Mouse (Mus musculus): ENCODE results near the gene Zfr2. TPM values are rescaled to one million over a fixed set of nuclear protein-coding genes. Genes with fewer than 3 reads are reported as not detected.

Zfr2 gene
- polyA plus RNA-seq, 1 experiment from 2014 or later = 4.6 TPM

DNA sequence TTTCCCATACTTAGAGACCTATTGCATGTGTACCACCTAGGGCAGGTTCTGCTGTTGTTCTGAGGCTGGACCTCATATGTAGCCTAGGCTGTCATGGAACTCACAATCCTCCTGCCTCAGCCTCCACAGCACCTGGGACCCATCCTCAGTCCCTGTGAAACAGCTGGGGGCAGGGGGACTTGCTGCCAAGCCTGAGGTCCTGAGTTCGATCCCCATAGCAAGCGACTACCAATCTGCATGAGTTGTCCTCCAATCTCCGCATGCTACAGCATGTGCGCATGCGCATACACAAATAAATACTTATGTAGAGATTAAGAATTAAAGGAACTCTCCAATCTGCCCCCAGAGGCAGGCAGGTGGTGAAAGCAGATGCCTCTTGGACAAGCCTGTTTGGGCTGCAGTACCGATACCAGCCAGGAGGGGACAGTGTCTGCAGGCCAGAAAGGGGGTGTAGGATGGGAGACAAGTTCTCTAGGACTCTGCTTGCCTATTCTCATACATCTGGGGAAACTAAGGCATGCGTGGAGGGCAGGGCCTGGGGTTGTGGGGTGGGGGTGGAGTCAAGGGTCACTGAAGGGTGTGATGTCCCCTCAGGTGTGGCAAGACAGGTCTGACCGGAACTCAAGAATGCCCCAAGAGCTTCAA lies 54.7 kb downstream of the Zfr2 start:
- no peaks in the 10 kb centered on the region for H3K36me3 ChIP-seq (ENCODE audit: insufficient read depth, low read length)
- no peak overlapping the region for H3K4me3 ChIP-seq (replicated peaks; ENCODE audit: low read depth, low read length)
- H3K27me3 ChIP-seq (ENCODE audit: insufficient read depth, low read length) = 0 out of 2 replicates have a peak, but pooled peaks cover 2% of the 10 kb centered on the region
- DNase-seq (ENCODE audit: low spot score) = peak; percentile 44
- H3K27ac ChIP-seq = no peak overlapping the region
- peaks cover 5% of the 10 kb centered on the region; the same call in 1 of the 2 replicates for H3K4me1 ChIP-seq (replicated peaks; ENCODE audit: insufficient read depth, low read length)
- TF ChIP-seq CTCF (IDR thresholded peaks at IDR 0.05; ENCODE audit: low read depth) = peak; percentile 85
- no peak overlapping the region for H3K9ac ChIP-seq (ENCODE audit: low read depth, low read length)
- peak overlapping the region; percentile 18; the same call in 1 of the 2 replicates for H3K4me2 ChIP-seq (ENCODE audit: low read length)
- 67% methylated on average over 8 of the region's 8 CpGs for WGBS
- no peak for ATAC-seq (replicated peaks; ENCODE audit: low FRiP score, low read depth)
- no peaks in the 10 kb centered on the region for H3K9me3 ChIP-seq (replicated peaks; ENCODE audit: low read length)

GRCm38 (mm10) chr10:81288601-81289000 lies 55.6 kb downstream of the Zfr2 start:
- peak; percentile 32 for DNase-seq (ENCODE audit: low spot score)
- H3K27ac ChIP-seq = no peak overlapping the region

GRCm38 (mm10) chr10:81289278-81289677 lies 56.3 kb downstream of the Zfr2 start:
- Histone ChIP-seq H3K4me3 (replicated peaks; ENCODE audit: low read depth, low read length) (no peak overlapping the region), H3K27ac (no peak overlapping the region), H3K9ac (ENCODE audit: low read depth, low read length) (no peak overlapping the region), H3K27me3 (ENCODE audit: insufficient read depth, low read length) (0 out of 2 replicates have a peak, but pooled peaks cover 2% of the 10 kb centered on the region), H3K9me3 (replicated peaks; ENCODE audit: low read length) (no peaks in the 10 kb centered on the region), H3K4me1 (replicated peaks; ENCODE audit: insufficient read depth, low read length) (peaks cover 14% of the 10 kb centered on the region), H3K4me2 (ENCODE audit: low read length) (no peak overlapping the region), H3K36me3 (ENCODE audit: insufficient read depth, low read length) (no peaks in the 10 kb centered on the region)
- WGBS = 4% methylated on average over 7 of the region's 7 CpGs
- TF ChIP-seq CTCF (IDR thresholded peaks at IDR 0.05; ENCODE audit: low read depth) = peak; percentile 88
- ATAC-seq (replicated peaks; ENCODE audit: low FRiP score, low read depth) (no peak), DNase-seq (ENCODE audit: low spot score) (peak; percentile 88)

More at GRCm38 (mm10) chr10:81288601-81289000, 55.6 kb downstream of the Zfr2 start:
- Histone ChIP-seq H3K9me3 (replicated peaks; ENCODE audit: low read length) (no peaks in the 10 kb centered on the region), H3K4me2 (ENCODE audit: low read length) (peak overlapping the region; percentile 18; the same call in 1 of the 2 replicates), H3K4me1 (replicated peaks; ENCODE audit: insufficient read depth, low read length) (peaks cover 7% of the 10 kb centered on the region), H3K27me3 (ENCODE audit: insufficient read depth, low read length) (0 out of 2 replicates have a peak, but pooled peaks cover 2% of the 10 kb centered on the region), H3K9ac (ENCODE audit: low read depth, low read length) (no peak overlapping the region), H3K36me3 (ENCODE audit: insufficient read depth, low read length) (no peaks in the 10 kb centered on the region), H3K4me3 (replicated peaks; ENCODE audit: low read depth, low read length) (no peak overlapping the region)
- 40% methylated on average over 6 of the region's 6 CpGs for WGBS
- ATAC-seq (replicated peaks; ENCODE audit: low FRiP score, low read depth) = no peak
- peak; percentile 68 for TF ChIP-seq CTCF (IDR thresholded peaks at IDR 0.05; ENCODE audit: low read depth)

- peaks cover 19% of the 10 kb centered on the region for H3K4me1 ChIP-seq (replicated peaks; ENCODE audit: insufficient read depth, low read length)
- no peaks in the 10 kb centered on the region for H3K9me3 ChIP-seq (replicated peaks; ENCODE audit: low read length)
- ATAC-seq (replicated peaks; ENCODE audit: low FRiP score, low read depth) (no peak), DNase-seq (ENCODE audit: low spot score) (no peak)
- H3K27me3 ChIP-seq (ENCODE audit: insufficient read depth, low read length) = 0 out of 2 replicates have a peak, but pooled peaks cover 2% of the 10 kb centered on the region
- H3K36me3 ChIP-seq (ENCODE audit: insufficient read depth, low read length) = no peaks in the 10 kb centered on the region
- 0 out of 2 replicates have a peak overlapping the region, but pooled peaks have one; percentile 41 for H3K4me2 ChIP-seq (ENCODE audit: low read length)
- no peak for TF ChIP-seq CTCF (IDR thresholded peaks at IDR 0.05; ENCODE audit: low read depth)
- H3K4me3 ChIP-seq (replicated peaks; ENCODE audit: low read depth, low read length) = no peak overlapping the region
- H3K9ac ChIP-seq (ENCODE audit: low read depth, low read length) = 0 out of 2 replicates have a peak overlapping the region, but pooled peaks have one; percentile 10
- 57% methylated on average over 14 of the region's 14 CpGs for whole genome bisulfite sequencing
- no peak overlapping the region for H3K27ac ChIP-seq
Observed at GRCm38 (mm10) chr10:81289811-81290210, 56.9 kb downstream of the Zfr2 start.

- peaks cover 20% of the 10 kb centered on the region for H3K4me1 ChIP-seq (replicated peaks; ENCODE audit: insufficient read depth, low read length)
- H3K4me3 ChIP-seq (replicated peaks; ENCODE audit: low read depth, low read length) = peak overlapping the region; percentile 18; the same call in 1 of the 2 replicates
- H3K4me2 ChIP-seq (ENCODE audit: low read length) = peak overlapping the region; percentile 41
- TF ChIP-seq CTCF (IDR thresholded peaks at IDR 0.05; ENCODE audit: low read depth) = no peak
- no peaks in the 10 kb centered on the region for H3K27me3 ChIP-seq (ENCODE audit: insufficient read depth, low read length)
- no peaks in the 10 kb centered on the region for H3K36me3 ChIP-seq (ENCODE audit: insufficient read depth, low read length)
- peak overlapping the region; percentile 37; the same call in 1 of the 2 replicates for H3K9ac ChIP-seq (ENCODE audit: low read depth, low read length)
- ATAC-seq (replicated peaks; ENCODE audit: low FRiP score, low read depth) (no peak), DNase-seq (ENCODE audit: low spot score) (no peak)
- peak overlapping the region; percentile 54 for H3K27ac ChIP-seq
- 17% methylated on average over 24 of the region's 24 CpGs for WGBS
- no peaks in the 10 kb centered on the region for H3K9me3 ChIP-seq (replicated peaks; ENCODE audit: low read length)
Observed at GRCm38 (mm10) chr10:81290698-81291460, 57.9 kb downstream of the Zfr2 start.

DNA sequence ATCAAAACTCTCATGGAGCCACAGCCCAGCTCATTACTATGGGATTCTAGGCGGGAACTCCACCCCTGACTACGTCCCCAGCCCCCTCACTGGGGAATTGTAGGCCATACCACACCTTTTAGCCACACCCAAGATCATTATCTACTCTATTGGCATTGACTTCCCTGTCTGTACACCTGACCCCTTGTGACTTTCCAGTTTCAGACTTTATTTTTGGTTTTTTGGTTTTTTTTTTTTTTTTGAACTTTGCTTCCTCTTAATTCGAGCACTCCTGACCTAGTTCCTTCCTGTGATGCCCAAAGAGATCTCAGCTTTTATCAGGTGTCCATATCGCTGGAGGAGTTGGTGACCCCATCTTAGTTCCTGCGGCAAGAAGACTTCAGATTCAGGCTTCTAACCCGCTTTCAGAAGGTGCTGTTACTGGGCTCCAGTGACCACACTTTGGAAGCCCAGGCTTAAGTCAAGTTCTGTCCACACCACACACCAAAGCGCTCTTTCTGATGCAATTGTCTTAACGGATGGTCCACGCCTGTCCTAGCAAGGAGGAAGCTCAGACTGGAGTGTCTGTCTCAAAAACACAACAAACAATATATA lies 58.7 kb downstream of the Zfr2 start, which contains the start of gene Tjp3:
Gene Tjp3 (minus strand): TSS at position 71 of the 594 bp plus-strand sequence.
- no peak for DNase-seq (ENCODE audit: low spot score)
- Histone ChIP-seq H3K4me1 (replicated peaks; ENCODE audit: insufficient read depth, low read length) (peaks cover 15% of the 10 kb centered on the region), H3K9ac (ENCODE audit: low read depth, low read length) (peak within 1 kb of the TSS; percentile 37; the same call in 1 of the 2 replicates), H3K4me2 (ENCODE audit: low read length) (peak within 1 kb of the TSS; percentile 41), H3K27ac (peak within 1 kb of the TSS; percentile 54), H3K27me3 (ENCODE audit: insufficient read depth, low read length) (no peaks in the 10 kb centered on the region), H3K36me3 (ENCODE audit: insufficient read depth, low read length) (no peaks in the 10 kb centered on the region), H3K9me3 (replicated peaks; ENCODE audit: low read length) (no peaks in the 10 kb centered on the region), H3K4me3 (replicated peaks; ENCODE audit: low read depth, low read length) (peak within 1 kb of the TSS; percentile 18; the same call in 1 of the 2 replicates)
- no peak for TF ChIP-seq CTCF (IDR thresholded peaks at IDR 0.05; ENCODE audit: low read depth)
- ATAC-seq (replicated peaks; ENCODE audit: low FRiP score, low read depth) = no peak
- WGBS = 68% methylated on average over 9 of the region's 9 CpGs
